Mouse (Mus musculus) splenic B cell, adult 2 months (primary cell): ENCODE results near the gene Hoxa13.

ENCODE experiments used
- DNase-seq: peaks from one replicate; pipeline ENCODE4 v3.0.0-alpha.2; 2011; ENCODE audit warnings: low read depth, low spot score
- H3K27me3 ChIP-seq: 2 replicates; pipeline ENCODE4 v1.6.1; 2012; ENCODE audit warnings: mild to moderate bottlenecking, low read length, moderate library complexity, mixed read lengths; ENCODE audit not compliant: control insufficient read depth, poor library complexity, insufficient read depth, severe bottlenecking
- H3K36me3 ChIP-seq: 2 replicates; pipeline ENCODE4 v1.6.1; 2012; ENCODE audit warnings: mild to moderate bottlenecking, low read length, moderate library complexity, mixed read lengths; ENCODE audit not compliant: control insufficient read depth, poor library complexity, insufficient read depth, severe bottlenecking

Hoxa13 gene

GRCm38 (mm10) chr6:52239625-52240388, 20.9 kb downstream of the Hoxa13 start:
- no peak for DNase-seq

GRCm38 (mm10) chr6:52238976-52239375, 21.7 kb downstream of the Hoxa13 start:
- peaks cover 4% of the 10 kb centered on the region for H3K27me3 ChIP-seq
- no peaks in the 10 kb centered on the region for H3K36me3 ChIP-seq
- no peak for DNase-seq

More at GRCm38 (mm10) chr6:52239625-52240388, 20.9 kb downstream of the Hoxa13 start:
- Histone ChIP-seq H3K27me3 (peaks cover under 1% of the 10 kb centered on the region), H3K36me3 (no peaks in the 10 kb centered on the region)

GRCm38 (mm10) chr6:52238155-52238545, 22.5 kb downstream of the Hoxa13 start:
- no peak for DNase-seq
- Histone ChIP-seq H3K27me3 (peaks cover 4% of the 10 kb centered on the region), H3K36me3 (no peaks in the 10 kb centered on the region)

- Histone ChIP-seq H3K27me3 (peaks cover 4% of the 10 kb centered on the region), H3K36me3 (no peaks in the 10 kb centered on the region)
- no peak for DNase-seq
Observed at GRCm38 (mm10) chr6:52237346-52238154, 23.1 kb downstream of the Hoxa13 start.

GRCm38 (mm10) chr6:52236806-52237205, 23.9 kb downstream of the Hoxa13 start:
- Histone ChIP-seq H3K27me3 (peaks cover 8% of the 10 kb centered on the region), H3K36me3 (no peaks in the 10 kb centered on the region)
- DNase-seq: no peak

- Histone ChIP-seq H3K27me3 (peaks cover 8% of the 10 kb centered on the region), H3K36me3 (no peaks in the 10 kb centered on the region)
- DNase-seq: no peak
Observed at GRCm38 (mm10) chr6:52235866-52236265, 24.8 kb downstream of the Hoxa13 start.

GRCm38 (mm10) chr6:52235267-52235666, 25.4 kb downstream of the Hoxa13 start:
- Histone ChIP-seq H3K36me3 (no peaks in the 10 kb centered on the region), H3K27me3 (peaks cover 8% of the 10 kb centered on the region)
- no peak for DNase-seq

GRCm38 (mm10) chr6:52234428-52235140, 26.1 kb downstream of the Hoxa13 start:
- H3K36me3 ChIP-seq: no peaks in the 10 kb centered on the region
- DNase-seq: no peak
- H3K27me3 ChIP-seq: peaks cover 8% of the 10 kb centered on the region

- Histone ChIP-seq H3K36me3 (no peaks in the 10 kb centered on the region), H3K27me3 (peaks cover 10% of the 10 kb centered on the region)
- DNase-seq: peak; percentile 39
Observed at GRCm38 (mm10) chr6:52233546-52234427, 26.9 kb downstream of the Hoxa13 start.

GRCm38 (mm10) chr6:52232984-52233545, 27.6 kb downstream of the Hoxa13 start:
- Histone ChIP-seq H3K27me3 (peaks cover 10% of the 10 kb centered on the region), H3K36me3 (no peaks in the 10 kb centered on the region)
- DNase-seq: no peak

GRCm38 (mm10) chr6:52232568-52232965, 28.1 kb downstream of the Hoxa13 start:
- peak; percentile 44 for DNase-seq
- H3K27me3 ChIP-seq: peaks cover 10% of the 10 kb centered on the region
- H3K36me3 ChIP-seq: no peaks in the 10 kb centered on the region

- H3K27me3 ChIP-seq: peaks cover 10% of the 10 kb centered on the region
- no peaks in the 10 kb centered on the region for H3K36me3 ChIP-seq
- DNase-seq: no peak
Observed at GRCm38 (mm10) chr6:52231885-52232567, 28.7 kb downstream of the Hoxa13 start.

GRCm38 (mm10) chr6:52230516-52231165, 30.0 kb downstream of the Hoxa13 start, which contains the start of gene Hoxa9:
Hoxa9 (minus strand) TSS chr6:52231089.
- DNase-seq: peak; percentile 15
- peaks cover 10% of the 10 kb centered on the region for H3K27me3 ChIP-seq
- no peaks in the 10 kb centered on the region for H3K36me3 ChIP-seq
